In genomic region chr11:79296167-79296566, GRCm38 (mm10) we compare ENCODE assay signal across 9 mouse cellular contexts. TPM values are rescaled to one million over a fixed set of nuclear protein-coding genes. Genes with fewer than 3 reads are reported as not detected.
DNase-seq lines count a peak whose midpoint lies in the region; TF ChIP-seq lines count a peak whose summit lies in the region.
"Had no signal": no experiment of that assay in that cellular context is flagged by ENCODE, and none has a peak within 500 bp of the region (broad histone marks: within the 10 kb centered on the region; RNA-seq: fewer than 3 reads in every experiment).

No protein-coding gene starts in this region.

- 0 out of 2 replicates have a peak overlapping the region, but pooled peaks have one; percentile 47 for H3K27ac ChIP-seq in small intestine, adult 2 months (ENCODE audit: insufficient read depth, low read depth, low read length)

- WGBS in small intestine, adult 2 months, result 16% methylated on average over 1 of the region's 1 CpGs

- no peak for TF ChIP-seq CTCF in small intestine, adult 2 months (IDR thresholded peaks at IDR 0.05; ENCODE audit: extremely low read depth, insufficient read length, insufficient replicate concordance, low read depth, low read length)

- peaks cover 25% of the 10 kb centered on the region for H3K4me1 ChIP-seq in small intestine, adult 2 months (ENCODE audit: control insufficient read depth, insufficient read depth, insufficient read length, low read length)

- no peak overlapping the region for H3K4me3 ChIP-seq in small intestine, adult 2 months (ENCODE audit: low read depth, low read length)

- TF ChIP-seq POLR2A in small intestine, adult 2 months (IDR thresholded peaks at IDR 0.05; ENCODE audit: low read depth, low read length), result no peak

- H3K36me3 ChIP-seq in small intestine, adult 2 months (ENCODE audit: control insufficient read depth, insufficient read depth, low read length), result no peaks in the 10 kb centered on the region

- no peaks in the 10 kb centered on the region for H3K27me3 ChIP-seq in small intestine, adult 2 months (ENCODE audit: control insufficient read depth, insufficient read depth, low read length)

- peak; percentile 52 for DNase-seq in adrenal gland, postnatal 10 days
- DNase-seq in adrenal gland, adult 2 months, result no peak
- peak; percentile 6 to 35 for DNase-seq in left cerebral cortex, adult 18-20 months (ENCODE audit: low spot score in 2 of 2)
- DNase-seq in left cerebral cortex, adult 11 months (ENCODE audit: low spot score), result no peak
- DNase-seq in R1 (ENCODE audit: low read depth, low spot score), result peak; percentile 56
- peak; percentile 45 for DNase-seq in embryo, embryonic 11 days
- DNase-seq in left cerebral cortex, postnatal 14 days (ENCODE audit: low spot score in 2 of 2), result peak; percentile 33 to 62

- intact Hi-C loops in left cerebral cortex, postnatal 14 days (cut with DNase I), result loop anchor here (5.0 kb wide), 2 partner anchors 101 to 334 kb away; no protein-coding TSS in a partner anchor

RNA-seq across cellular contexts. Expression of gene Gm9964, which starts 0.5 kb away (rescaled TPM):
- not detected for total RNA-seq in adrenal gland, postnatal 10 days (2021)
- total RNA-seq in adrenal gland, adult 2 months (2021), result not detected
- not detected in 2 replicates for polyA plus RNA-seq in adrenal gland, adult 2 months (2012; rRNA removed)
- under 1 TPM in 1 of 2 experiments, not detected in 1; 0.49 TPM for total RNA-seq in left cerebral cortex, adult 18-20 months (2021)
- 1 to 10 TPM in 1 of 2 experiments, under 1 TPM in 1; 0.68 to 1.3 TPM for total RNA-seq in left cerebral cortex, postnatal 14 days (2021)
- polyA plus RNA-seq in small intestine, adult 2 months (2012; rRNA removed), result not detected in 2 replicates
- total RNA-seq: heart, adult 18-20 months had no signal

RNA-seq across cellular contexts. Expression of gene Wsb1, which starts 41.7 kb away (rescaled TPM):
- total RNA-seq in adrenal gland, postnatal 10 days (2021), result 10 to 100 TPM; 50.3 to 68.1 TPM
- total RNA-seq in adrenal gland, adult 2 months (2021), result 10 to 100 TPM; 29.4 to 37.0 TPM
- polyA plus RNA-seq in adrenal gland, adult 2 months (2012; rRNA removed), result 59.1 and 61.2 TPM in 2 replicates
- 10 to 100 TPM; 81.2 to 81.9 TPM for total RNA-seq in left cerebral cortex, adult 18-20 months (2021)
- total RNA-seq in left cerebral cortex, postnatal 14 days (2021), result 10 to 100 TPM; 60.8 to 75.4 TPM
- 24.3 and 47.5 TPM in 2 replicates for polyA plus RNA-seq in small intestine, adult 2 months (2012; rRNA removed)

RNA-seq across cellular contexts. Expression of gene Nf1, which starts 43.3 kb away (rescaled TPM):
- total RNA-seq in adrenal gland, postnatal 10 days (2021), result 10 to 100 TPM; 41.3 to 62.7 TPM
- 10 to 100 TPM; 49.2 to 62.9 TPM for total RNA-seq in adrenal gland, adult 2 months (2021)
- 9.7 and 12.9 TPM in 2 replicates for polyA plus RNA-seq in adrenal gland, adult 2 months (2012; rRNA removed)
- 100 to 1,000 TPM; 121 to 123 TPM for total RNA-seq in left cerebral cortex, adult 18-20 months (2021)
- total RNA-seq in left cerebral cortex, postnatal 14 days (2021), result 100 to 1,000 TPM; 112 to 119 TPM
- 3.5 and 7.0 TPM in 2 replicates for polyA plus RNA-seq in small intestine, adult 2 months (2012; rRNA removed)

Comparison
In these comparisons a context has a peak if more than half of its experiments do, and no peak if none do; other contexts are left out.
1. DNase-seq: peak in adrenal gland, postnatal 10 days (single experiment), left cerebral cortex, adult 18-20 months (2 of 2), R1 (single experiment), embryo, embryonic 11 days (single experiment) and left cerebral cortex, postnatal 14 days (2 of 2); none in adrenal gland, adult 2 months (single experiment) and left cerebral cortex, adult 11 months (single experiment).